In the genomic region with DNA sequence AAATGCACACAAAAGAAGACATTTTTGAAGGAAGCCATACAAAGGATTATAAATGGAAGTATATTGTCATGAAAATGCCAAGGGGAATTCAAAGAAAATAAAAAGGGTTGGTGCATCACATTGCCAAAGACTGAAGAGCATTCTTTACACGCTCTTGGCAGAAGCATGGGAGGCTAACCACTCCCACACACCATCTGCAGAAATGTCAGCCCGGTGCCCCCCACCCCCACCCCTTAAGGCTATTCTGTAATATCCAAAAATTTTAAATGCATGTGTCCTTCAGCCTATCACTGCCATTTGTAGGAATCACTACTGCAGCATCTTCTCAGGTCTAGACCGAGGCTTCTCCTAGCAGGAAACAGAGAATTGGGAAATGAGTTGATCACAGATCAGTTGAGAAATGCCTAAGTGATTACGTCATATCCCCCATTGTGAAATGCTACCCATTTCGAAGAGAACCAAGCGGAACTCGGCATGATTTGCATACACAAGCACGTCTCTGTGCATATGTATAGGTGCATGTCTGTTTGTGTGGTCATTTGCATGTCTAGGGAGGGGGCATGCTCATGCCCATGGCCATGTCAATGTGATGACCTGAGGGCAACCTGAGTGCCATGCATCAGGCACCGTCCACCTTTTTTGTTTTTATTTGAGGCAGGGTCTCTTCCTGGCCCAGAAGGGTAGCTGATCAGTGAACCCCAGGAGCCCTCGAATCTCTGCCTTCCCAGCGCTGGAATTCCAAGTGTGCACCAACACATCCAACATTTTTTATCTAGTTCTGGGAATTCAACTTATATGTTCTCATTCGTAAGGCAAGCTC, we compare ENCODE assay signal across 17 mouse cellular contexts.
DNase-seq lines count a peak whose midpoint lies in the region; ATAC-seq lines count a peak whose summit lies in the region.
"Had no signal": no experiment of that assay in that cellular context is flagged by ENCODE, and none has a peak within 500 bp of the region (broad histone marks: within the 10 kb centered on the region; RNA-seq: fewer than 3 reads in every experiment).

No protein-coding gene starts in this region.

- no peak overlapping the region for H3K4me2 ChIP-seq in hindbrain, embryonic 15.5 days
- no peak overlapping the region for H3K4me2 ChIP-seq in hindbrain, embryonic 14.5 days (replicated peaks)
- H3K4me2 ChIP-seq: heart, embryonic 12.5 days; limb, embryonic 15.5 days; neural tube, embryonic 13.5 days had no signal

- ATAC-seq in hindbrain, embryonic 15.5 days (ENCODE audit: low FRiP score, low read depth), result peak; percentile 19; the same call in 1 of the 2 replicates
- ATAC-seq in hindbrain, embryonic 14.5 days (ENCODE audit: low FRiP score), result no peak
- ATAC-seq: midbrain, embryonic 16.5 days had no signal

- 54% methylated on average over 12 of the region's 12 CpGs for WGBS in hindbrain, embryonic 15.5 days
- 48% methylated on average over 12 of the region's 12 CpGs for WGBS in hindbrain, embryonic 14.5 days

- H3K27ac ChIP-seq in hindbrain, embryonic 15.5 days (replicated peaks), result no peak overlapping the region
- no peak overlapping the region for H3K27ac ChIP-seq in hindbrain, embryonic 14.5 days
- H3K27ac ChIP-seq: limb, embryonic 15.5 days; macrophage; neural tube, embryonic 13.5 days had no signal

- H3K4me1 ChIP-seq in hindbrain, embryonic 15.5 days (replicated peaks), result 0 out of 2 replicates have a peak, but pooled peaks cover 3% of the 10 kb centered on the region
- H3K4me1 ChIP-seq in hindbrain, embryonic 14.5 days (replicated peaks; ENCODE audit: control insufficient read depth, insufficient read depth, low read length), result no peaks in the 10 kb centered on the region; the same call in 1 of the 2 replicates
- H3K4me1 ChIP-seq in megakaryocyte, embryonic 14.5 days, result no peaks in the 10 kb centered on the region
- H3K4me1 ChIP-seq: heart, embryonic 12.5 days; limb, embryonic 15.5 days had no signal

- no peak overlapping the region for H3K9ac ChIP-seq in hindbrain, embryonic 15.5 days
- H3K9ac ChIP-seq in hindbrain, embryonic 14.5 days, result no peak overlapping the region
- H3K9ac ChIP-seq: heart, embryonic 12.5 days; limb, embryonic 15.5 days; neural tube, embryonic 13.5 days had no signal

- no peak for DNase-seq in hindbrain, embryonic 14.5 days (ENCODE audit: low spot score)
- DNase-seq in 416B (ENCODE audit: low read depth), result peak; percentile 57
- DNase-seq in Muller cell, postnatal 12 days (ENCODE audit: inconsistent ontology term), result peak; percentile 68
- no peak for DNase-seq in urinary bladder, postnatal 36 days (ENCODE audit: low spot score in 2 of 2)
- DNase-seq in adrenal gland, adult 8-10 months, result no peak
- DNase-seq: cerebellum, adult 11-12 months; gastrocnemius, postnatal 14 days; kidney, adult 2 months; kidney, postnatal 36 days; thymus, adult 18-20 months had no signal

- no peaks in the 10 kb centered on the region for H3K36me3 ChIP-seq in hindbrain, embryonic 15.5 days
- no peaks in the 10 kb centered on the region for H3K36me3 ChIP-seq in hindbrain, embryonic 14.5 days (replicated peaks; ENCODE audit: control insufficient read depth, insufficient read depth)
- H3K36me3 ChIP-seq in megakaryocyte, embryonic 14.5 days (replicated peaks; ENCODE audit: low read length), result no peaks in the 10 kb centered on the region
- H3K36me3 ChIP-seq: heart, embryonic 12.5 days; limb, embryonic 15.5 days had no signal

- H3K27me3 ChIP-seq in hindbrain, embryonic 15.5 days, result no peaks in the 10 kb centered on the region
- H3K27me3 ChIP-seq in hindbrain, embryonic 14.5 days (ENCODE audit: control insufficient read depth, insufficient read depth, low read length), result no peaks in the 10 kb centered on the region
- H3K27me3 ChIP-seq in megakaryocyte, embryonic 14.5 days (replicated peaks), result no peaks in the 10 kb centered on the region
- H3K27me3 ChIP-seq: limb, embryonic 15.5 days; neural tube, embryonic 13.5 days had no signal

- 0 out of 2 replicates have a peak, but pooled peaks cover 4% of the 10 kb centered on the region for H3K9me3 ChIP-seq in hindbrain, embryonic 15.5 days
- H3K9me3 ChIP-seq in hindbrain, embryonic 14.5 days (ENCODE audit: control insufficient read depth, low read length), result no peaks in the 10 kb centered on the region; the same call in 1 of the 2 replicates
- H3K9me3 ChIP-seq in megakaryocyte, embryonic 14.5 days, result 0 out of 2 replicates have a peak, but pooled peaks cover 2% of the 10 kb centered on the region
- H3K9me3 ChIP-seq: heart, embryonic 12.5 days; limb, embryonic 15.5 days; neural tube, embryonic 13.5 days had no signal

- H3K4me3 ChIP-seq in hindbrain, embryonic 15.5 days, result no peak overlapping the region
- no peak overlapping the region for H3K4me3 ChIP-seq in hindbrain, embryonic 14.5 days (replicated peaks; ENCODE audit: low read length)
- H3K4me3 ChIP-seq in megakaryocyte, embryonic 14.5 days (replicated peaks), result peak overlapping the region; percentile 72
- H3K4me3 ChIP-seq: heart, embryonic 12.5 days; limb, embryonic 15.5 days; neural tube, embryonic 13.5 days had no signal

Comparison
In these comparisons a context has a peak if more than half of its experiments do, and no peak if none do; other contexts are left out.
1. DNase-seq: peak in 416B (single experiment) and Muller cell, postnatal 12 days (single experiment); none in hindbrain, embryonic 14.5 days (single experiment), urinary bladder, postnatal 36 days (0 of 2) and adrenal gland, adult 8-10 months (single experiment).